Mouse (Mus musculus): ENCODE measurements around the gene Mup6. TPM values are rescaled to one million over a fixed set of nuclear protein-coding genes. Genes with fewer than 3 reads are reported as not detected.
A peak's percentile ranks its signal among the peaks of the same experiment; 100 is the strongest.

The Mup6 gene
- polyA plus RNA-seq (2015; fragmentation: Nextera tagmentation; extraction: Ambion mirVana) = not detected in 2 replicates

DNA sequence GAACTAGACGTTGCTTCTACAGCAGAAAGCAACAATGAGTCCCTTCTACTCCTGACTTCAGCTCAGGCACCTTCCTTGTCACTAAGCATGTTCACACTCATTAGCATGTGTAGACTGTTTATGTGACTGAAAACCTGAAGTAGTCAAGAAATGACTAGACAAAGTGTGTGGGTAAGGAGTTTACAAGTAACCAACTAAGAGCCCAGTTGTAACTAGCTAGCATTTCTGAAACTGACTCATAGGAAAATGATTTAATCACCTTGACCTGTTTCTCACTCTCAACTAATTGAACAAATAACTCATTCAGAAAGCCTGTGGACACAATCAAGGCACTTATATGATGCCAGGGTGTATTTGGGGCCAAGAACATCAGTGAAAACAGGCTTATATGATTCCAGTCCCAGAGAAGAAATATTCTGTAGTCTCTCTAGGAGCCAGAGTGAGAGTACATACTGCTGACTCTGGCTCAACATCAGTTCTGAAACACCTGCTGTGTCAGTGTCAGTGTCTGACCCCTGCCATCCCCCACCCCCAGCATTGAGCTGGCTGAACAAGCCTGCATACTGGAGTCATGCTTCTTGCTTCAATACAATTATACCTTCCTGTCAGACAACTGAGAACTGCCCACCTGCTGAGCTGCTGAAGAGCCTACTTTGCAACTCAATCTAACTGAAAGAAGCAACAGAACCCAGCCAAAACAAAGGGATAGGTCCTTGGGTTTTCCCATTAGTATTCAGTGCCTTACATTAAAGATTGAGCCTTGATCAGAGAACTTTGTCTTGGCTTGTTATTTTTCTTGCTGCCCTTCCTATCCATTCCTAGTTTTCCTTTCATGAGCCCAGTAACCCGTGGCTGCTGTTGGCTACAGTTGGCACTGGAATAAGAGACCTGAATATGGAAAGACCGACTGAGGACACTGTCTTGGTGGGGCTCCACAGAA, at the start of gene Mup6:
TSS of gene Mup6 (plus strand) at position 890 of the 940 bp plus-strand sequence.
- no peak within 1 kb of the TSS for H3K4me2 ChIP-seq (ENCODE audit: low read depth, low read length)
- H3K27me3 ChIP-seq (ENCODE audit: control insufficient read depth, insufficient read depth, low read depth, low read length) = no peaks in the 10 kb centered on the region
- H3K27ac ChIP-seq (ENCODE audit: low read length) = no peak within 1 kb of the TSS
- H3K4me1 ChIP-seq (replicated peaks; ENCODE audit: control insufficient read depth, insufficient read depth, low read length) = no peaks in the 10 kb centered on the region
- H3K9me3 ChIP-seq (ENCODE audit: control insufficient read depth, low read length) = no peaks in the 10 kb centered on the region
- 50% methylated on average over 3 of the region's 3 CpGs for WGBS
- H3K36me3 ChIP-seq (ENCODE audit: control insufficient read depth, insufficient read depth, low read length) = no peaks in the 10 kb centered on the region
- H3K9ac ChIP-seq (ENCODE audit: low read length) = no peak within 1 kb of the TSS
- H3K4me3 ChIP-seq (ENCODE audit: low read length) = no peak within 1 kb of the TSS
- ATAC-seq (ENCODE audit: low read depth) = no peak

DNA sequence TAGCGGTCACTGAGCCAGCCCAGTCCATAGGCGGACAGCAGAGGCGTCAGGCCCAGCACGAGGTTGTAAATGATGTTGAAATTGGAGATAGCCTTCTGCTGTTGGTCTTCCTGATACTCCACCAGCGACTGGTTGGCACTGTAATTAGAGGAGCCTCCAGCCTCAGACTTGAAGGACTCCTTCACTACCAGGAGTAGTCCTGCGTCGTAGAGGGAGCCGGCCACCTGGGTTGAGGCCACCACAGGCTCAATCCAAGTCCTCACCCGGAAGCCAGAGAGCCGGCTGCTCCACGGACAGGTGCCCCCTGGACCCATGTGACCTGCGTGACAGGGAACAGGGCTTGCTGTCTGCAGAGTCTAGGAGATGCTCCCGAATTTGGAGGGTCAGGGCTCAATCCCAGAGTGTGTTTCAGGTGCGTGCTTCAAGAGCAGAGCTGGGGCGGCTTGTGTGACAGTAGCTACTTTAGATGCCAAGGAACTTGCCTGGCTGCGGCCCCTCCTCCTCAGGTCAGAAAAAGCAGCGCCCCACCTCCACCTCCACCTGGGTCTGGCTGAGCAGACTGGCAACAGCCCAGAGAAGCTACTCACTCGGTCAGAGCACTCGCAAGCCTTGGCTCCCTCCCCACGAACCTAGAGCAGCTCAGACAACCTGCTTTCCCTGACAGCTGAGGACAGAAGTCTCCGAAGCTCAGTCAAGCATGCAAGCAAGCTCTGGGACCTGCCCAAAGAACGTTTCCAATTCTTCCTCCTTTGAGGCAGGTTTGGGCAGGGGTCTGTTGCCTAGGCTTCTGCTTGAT, 49.3 kb upstream of the Mup6 start, which contains the start of gene Slc46a2:
TSS of gene Slc46a2 (minus strand) at position 449 of the 796 bp plus-strand sequence.
- no peaks in the 10 kb centered on the region for H3K9me3 ChIP-seq (ENCODE audit: control insufficient read depth, low read length)
- H3K9ac ChIP-seq (ENCODE audit: low read length) = no peak within 1 kb of the TSS
- ATAC-seq (ENCODE audit: low read depth) = peak; percentile 70
- H3K4me2 ChIP-seq (ENCODE audit: low read depth, low read length) = peak within 1 kb of the TSS; percentile 33
- 14% methylated on average over 22 of the region's 22 CpGs for WGBS
- no peaks in the 10 kb centered on the region for H3K4me1 ChIP-seq (replicated peaks; ENCODE audit: control insufficient read depth, insufficient read depth, low read length)
- H3K36me3 ChIP-seq (ENCODE audit: control insufficient read depth, insufficient read depth, low read length) = no peaks in the 10 kb centered on the region
- H3K27ac ChIP-seq (ENCODE audit: low read length) = no peak within 1 kb of the TSS
- peak within 1 kb of the TSS; percentile 17; the same call in 1 of the 2 replicates for H3K4me3 ChIP-seq (ENCODE audit: low read length)
- H3K27me3 ChIP-seq (ENCODE audit: control insufficient read depth, insufficient read depth, low read depth, low read length) = no peaks in the 10 kb centered on the region

DNA sequence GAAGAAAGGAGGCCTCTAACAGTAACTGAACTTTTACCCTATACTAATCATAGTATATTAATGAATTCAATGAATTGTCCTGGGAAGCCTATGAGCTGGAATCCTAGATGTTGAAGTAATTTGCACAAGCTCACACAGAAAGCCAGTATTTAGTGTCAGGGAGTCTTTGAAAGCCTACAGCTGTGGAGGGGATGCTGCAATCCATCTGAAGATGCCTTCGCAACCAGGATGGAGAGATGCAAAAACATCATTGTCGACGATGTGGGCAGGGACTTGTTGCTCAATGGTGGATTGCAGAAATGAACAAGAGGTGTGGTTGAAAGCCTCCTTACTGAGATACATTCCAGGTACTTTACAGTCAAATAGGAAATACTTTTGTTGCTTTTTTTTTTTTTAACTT, 46.1 kb upstream of the Mup6 start:
- Histone ChIP-seq H3K4me3 (ENCODE audit: low read length) (no peak overlapping the region), H3K4me2 (ENCODE audit: low read depth, low read length) (no peak overlapping the region), H3K27me3 (ENCODE audit: control insufficient read depth, insufficient read depth, low read depth, low read length) (no peaks in the 10 kb centered on the region), H3K9me3 (ENCODE audit: control insufficient read depth, low read length) (no peaks in the 10 kb centered on the region), H3K9ac (ENCODE audit: low read length) (no peak overlapping the region), H3K36me3 (ENCODE audit: control insufficient read depth, insufficient read depth, low read length) (no peaks in the 10 kb centered on the region), H3K4me1 (replicated peaks; ENCODE audit: control insufficient read depth, insufficient read depth, low read length) (no peaks in the 10 kb centered on the region), H3K27ac (ENCODE audit: low read length) (no peak overlapping the region)
- ATAC-seq (ENCODE audit: low read depth) = no peak
- WGBS = 84% methylated on average over 3 of the region's 3 CpGs

DNA sequence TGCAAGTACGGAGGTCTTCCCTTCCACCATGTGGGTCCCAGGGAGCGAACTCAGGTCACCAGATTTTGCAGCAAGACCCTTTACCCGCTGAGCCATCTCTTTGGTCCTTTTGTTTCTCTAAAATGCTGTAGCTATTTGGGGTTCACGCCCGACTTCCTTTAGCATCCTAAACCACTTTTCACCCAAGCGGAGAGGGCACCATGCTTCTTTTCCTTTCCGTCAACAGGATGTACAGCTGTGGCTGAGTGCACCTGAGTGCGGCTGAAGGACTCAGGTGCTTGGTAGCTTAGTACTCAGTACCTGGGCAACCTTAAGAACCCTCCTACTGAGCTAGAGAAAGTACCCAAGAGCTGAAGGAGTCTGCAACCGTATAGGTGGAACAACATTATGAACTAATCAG, 39.0 kb upstream of the Mup6 start:
- Histone ChIP-seq H3K27ac (ENCODE audit: low read length) (no peak overlapping the region), H3K4me3 (ENCODE audit: low read length) (no peak overlapping the region), H3K4me1 (replicated peaks; ENCODE audit: control insufficient read depth, insufficient read depth, low read length) (peaks cover 4% of the 10 kb centered on the region; the same call in 1 of the 2 replicates), H3K9me3 (ENCODE audit: control insufficient read depth, low read length) (no peaks in the 10 kb centered on the region), H3K9ac (ENCODE audit: low read length) (no peak overlapping the region), H3K4me2 (ENCODE audit: low read depth, low read length) (no peak overlapping the region), H3K27me3 (ENCODE audit: control insufficient read depth, insufficient read depth, low read depth, low read length) (no peaks in the 10 kb centered on the region), H3K36me3 (ENCODE audit: control insufficient read depth, insufficient read depth, low read length) (no peaks in the 10 kb centered on the region)
- ATAC-seq (ENCODE audit: low read depth) = no peak
- 77% methylated on average over 9 of the region's 9 CpGs for WGBS

DNA sequence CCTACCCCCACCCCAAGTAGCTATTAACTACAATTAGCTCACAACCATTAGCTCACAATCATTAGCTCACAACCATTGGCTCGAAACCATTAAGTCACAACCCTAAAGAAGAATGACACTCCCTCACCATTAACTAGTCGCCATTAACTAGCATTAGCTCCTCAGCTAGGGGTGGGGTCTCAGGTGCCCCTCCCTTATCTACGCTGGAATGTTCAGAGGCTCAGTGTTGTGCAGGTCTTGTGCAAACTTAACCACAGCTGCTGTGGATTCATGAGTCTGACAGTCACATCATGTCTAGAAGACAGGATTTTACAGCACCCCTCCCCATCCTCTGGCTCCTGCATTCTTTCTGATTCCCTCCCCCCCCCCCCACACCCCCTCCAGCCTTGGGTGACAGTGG, 36.4 kb upstream of the Mup6 start:
- no peak overlapping the region for H3K9ac ChIP-seq (ENCODE audit: low read length)
- no peaks in the 10 kb centered on the region for H3K36me3 ChIP-seq (ENCODE audit: control insufficient read depth, insufficient read depth, low read length)
- 76% methylated on average over 3 of the region's 3 CpGs for WGBS
- H3K4me2 ChIP-seq (ENCODE audit: low read depth, low read length) = no peak overlapping the region
- no peaks in the 10 kb centered on the region for H3K9me3 ChIP-seq (ENCODE audit: control insufficient read depth, low read length)
- no peak overlapping the region for H3K27ac ChIP-seq (ENCODE audit: low read length)
- peaks cover 4% of the 10 kb centered on the region; the same call in 1 of the 2 replicates for H3K4me1 ChIP-seq (replicated peaks; ENCODE audit: control insufficient read depth, insufficient read depth, low read length)
- no peaks in the 10 kb centered on the region for H3K27me3 ChIP-seq (ENCODE audit: control insufficient read depth, insufficient read depth, low read depth, low read length)
- ATAC-seq (ENCODE audit: low read depth) = no peak
- H3K4me3 ChIP-seq (ENCODE audit: low read length) = no peak overlapping the region

DNA sequence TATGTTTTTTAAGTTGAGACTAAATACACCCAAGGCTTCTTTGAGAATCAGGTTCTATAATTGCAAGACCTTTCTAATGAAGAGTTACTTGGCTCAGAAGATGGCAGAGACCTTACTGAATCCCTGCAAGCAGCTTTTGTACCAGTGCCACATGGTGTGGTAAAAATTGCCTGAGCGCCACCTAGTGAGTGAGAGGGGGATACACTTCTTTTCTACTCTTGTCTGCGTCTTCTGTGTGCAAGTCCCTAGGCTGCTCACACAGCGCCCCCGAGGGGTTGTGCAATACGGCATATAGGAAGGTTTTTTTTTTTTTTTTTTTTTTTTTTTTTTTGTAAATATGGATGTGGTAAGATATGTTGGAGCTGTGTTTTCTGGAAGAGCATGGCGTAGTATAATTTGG, 35.7 kb upstream of the Mup6 start:
- H3K27ac ChIP-seq (ENCODE audit: low read length) = no peak overlapping the region
- no peaks in the 10 kb centered on the region for H3K27me3 ChIP-seq (ENCODE audit: control insufficient read depth, insufficient read depth, low read depth, low read length)
- H3K4me1 ChIP-seq (replicated peaks; ENCODE audit: control insufficient read depth, insufficient read depth, low read length) = peaks cover 4% of the 10 kb centered on the region; the same call in 1 of the 2 replicates
- no peak overlapping the region for H3K9ac ChIP-seq (ENCODE audit: low read length)
- H3K36me3 ChIP-seq (ENCODE audit: control insufficient read depth, insufficient read depth, low read length) = no peaks in the 10 kb centered on the region
- no peaks in the 10 kb centered on the region for H3K9me3 ChIP-seq (ENCODE audit: control insufficient read depth, low read length)
- 16% methylated on average over 6 of the region's 6 CpGs for WGBS
- no peak overlapping the region for H3K4me2 ChIP-seq (ENCODE audit: low read depth, low read length)
- H3K4me3 ChIP-seq (ENCODE audit: low read length) = no peak overlapping the region
- peak; percentile 72 for ATAC-seq (ENCODE audit: low read depth)

DNA sequence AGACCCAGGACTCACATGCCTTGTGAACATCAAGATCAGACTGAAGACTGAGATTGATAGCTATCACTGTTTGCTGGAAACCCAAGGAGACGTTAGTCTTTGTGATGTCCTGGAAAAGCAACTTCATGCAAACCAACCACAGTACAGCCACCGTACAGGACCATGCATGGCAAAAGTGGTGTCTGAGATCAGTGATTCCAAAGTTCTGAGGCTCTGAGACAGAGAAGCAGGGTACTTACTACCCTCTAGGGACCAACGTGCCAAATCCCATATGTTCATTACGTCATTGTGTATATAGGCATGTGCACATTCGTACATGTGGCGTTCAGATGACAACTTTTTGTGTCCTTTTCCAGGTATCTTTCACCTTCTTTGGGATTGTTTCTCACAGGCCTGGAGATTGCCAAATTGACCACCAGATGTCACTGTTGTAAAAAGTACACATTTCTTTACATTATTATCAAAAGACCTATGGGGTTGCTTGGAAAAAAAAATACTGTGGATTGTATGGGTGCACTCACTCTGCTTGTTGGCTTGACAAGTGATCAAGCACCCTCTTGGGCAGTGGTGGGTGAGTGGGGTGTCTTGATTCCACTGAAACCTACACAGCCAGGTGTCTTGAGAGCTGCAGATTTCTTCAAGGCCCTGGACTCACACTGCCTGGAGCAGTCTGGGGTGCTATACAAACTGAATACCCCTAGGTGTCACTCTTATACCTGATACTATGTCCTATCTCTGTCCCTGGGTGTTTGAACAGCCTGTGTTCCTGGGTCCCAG, 31.4 kb upstream of the Mup6 start:
- Histone ChIP-seq H3K27ac (ENCODE audit: low read length) (no peak overlapping the region), H3K9me3 (ENCODE audit: control insufficient read depth, low read length) (no peaks in the 10 kb centered on the region), H3K4me3 (ENCODE audit: low read length) (no peak overlapping the region), H3K9ac (ENCODE audit: low read length) (no peak overlapping the region), H3K27me3 (ENCODE audit: control insufficient read depth, insufficient read depth, low read depth, low read length) (no peaks in the 10 kb centered on the region), H3K4me2 (ENCODE audit: low read depth, low read length) (no peak overlapping the region), H3K4me1 (replicated peaks; ENCODE audit: control insufficient read depth, insufficient read depth, low read length) (no peaks in the 10 kb centered on the region), H3K36me3 (ENCODE audit: control insufficient read depth, insufficient read depth, low read length) (no peaks in the 10 kb centered on the region)
- peak; percentile 68; the same call in 1 of the 2 replicates for ATAC-seq (ENCODE audit: low read depth)
- 44% methylated on average over 6 of the region's 6 CpGs for WGBS

DNA sequence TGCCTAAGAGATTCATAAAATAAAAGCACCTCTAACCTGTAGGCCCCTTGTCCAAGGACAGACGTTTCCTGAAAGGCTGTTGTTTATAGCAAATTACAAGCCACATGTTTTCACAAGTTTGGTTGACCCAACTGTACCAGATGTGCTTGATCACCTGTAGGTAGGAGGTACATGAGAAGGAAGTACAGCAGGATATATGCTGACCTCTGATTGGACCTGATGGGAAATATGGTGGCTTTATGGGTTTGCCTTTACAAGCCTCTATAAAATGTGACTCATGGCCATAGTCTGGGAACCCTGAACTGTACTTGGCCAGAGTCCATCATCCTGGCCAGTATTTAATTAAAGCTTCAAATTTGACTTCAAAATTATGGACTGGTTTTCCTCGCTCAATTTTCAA, 26.6 kb upstream of the Mup6 start:
- ATAC-seq (ENCODE audit: low read depth) = no peak
- no peak overlapping the region for H3K4me3 ChIP-seq (ENCODE audit: low read length)
- no peak overlapping the region for H3K4me2 ChIP-seq (ENCODE audit: low read depth, low read length)
- H3K27me3 ChIP-seq (ENCODE audit: control insufficient read depth, insufficient read depth, low read depth, low read length) = no peaks in the 10 kb centered on the region
- no peak overlapping the region for H3K9ac ChIP-seq (ENCODE audit: low read length)
- no peaks in the 10 kb centered on the region for H3K4me1 ChIP-seq (replicated peaks; ENCODE audit: control insufficient read depth, insufficient read depth, low read length)
- WGBS = 58% methylated on average over 2 of the region's 2 CpGs
- H3K9me3 ChIP-seq (ENCODE audit: control insufficient read depth, low read length) = no peaks in the 10 kb centered on the region
- no peaks in the 10 kb centered on the region for H3K36me3 ChIP-seq (ENCODE audit: control insufficient read depth, insufficient read depth, low read length)
- no peak overlapping the region for H3K27ac ChIP-seq (ENCODE audit: low read length)

Data from lung, embryonic 16.5 days (tissue).